Mouse (Mus musculus): Measurements from ENCODE around the gene Aldh3b3. TPM values are rescaled to one million over a fixed set of nuclear protein-coding genes. Genes with fewer than 3 reads are reported as not detected.

Gene Aldh3b3
- polyA plus RNA-seq, 1 experiment: not detected

- H3K27me3 ChIP-seq (ENCODE audit: control insufficient read depth, insufficient read depth, low read length, poor library complexity, severe bottlenecking): no peaks in the 10 kb centered on the region
Measured at GRCm38 (mm10) chr19:3991966-3992365, 33.5 kb downstream of the Aldh3b3 start.

GRCm38 (mm10) chr19:3992416-3992815, 34.0 kb downstream of the Aldh3b3 start, which contains the start of gene Tbx10:
Gene Tbx10 (plus strand): TSS chr19:3992752.
- Histone ChIP-seq H3K4me1 (ENCODE audit: control insufficient read depth, insufficient read depth, low read length) (no peaks in the 10 kb centered on the region), H3K9me3 (replicated peaks; ENCODE audit: control insufficient read depth, insufficient read depth, low read length, poor library complexity, severe bottlenecking) (no peaks in the 10 kb centered on the region), H3K27me3 (ENCODE audit: control insufficient read depth, insufficient read depth, low read length, poor library complexity, severe bottlenecking) (no peaks in the 10 kb centered on the region), H3K9ac (ENCODE audit: low read depth, poor library complexity, severe bottlenecking) (no peak within 1 kb of the TSS), H3K36me3 (ENCODE audit: control insufficient read depth, insufficient read depth, low read length, poor library complexity, severe bottlenecking) (no peaks in the 10 kb centered on the region), H3K27ac (ENCODE audit: insufficient read depth, low read length) (no peak within 1 kb of the TSS), H3K4me3 (ENCODE audit: low read depth, low read length) (no peak within 1 kb of the TSS)
- TF ChIP-seq EP300 (IDR thresholded peaks at IDR 0.05; ENCODE audit: insufficient read depth, low read depth, low read length): no peak
- no peak for TF ChIP-seq POLR2A (IDR thresholded peaks at IDR 0.05; ENCODE audit: insufficient read depth, low read length)
- no peak for TF ChIP-seq CTCF (IDR thresholded peaks at IDR 0.05; ENCODE audit: low read depth, low read length)

More at GRCm38 (mm10) chr19:3991966-3992365, 33.5 kb downstream of the Aldh3b3 start:
- Histone ChIP-seq H3K4me3 (ENCODE audit: low read depth, low read length) (no peak overlapping the region), H3K9ac (ENCODE audit: low read depth, poor library complexity, severe bottlenecking) (no peak overlapping the region), H3K27ac (ENCODE audit: insufficient read depth, low read length) (no peak overlapping the region), H3K36me3 (ENCODE audit: control insufficient read depth, insufficient read depth, low read length, poor library complexity, severe bottlenecking) (no peaks in the 10 kb centered on the region), H3K9me3 (replicated peaks; ENCODE audit: control insufficient read depth, insufficient read depth, low read length, poor library complexity, severe bottlenecking) (no peaks in the 10 kb centered on the region), H3K4me1 (ENCODE audit: control insufficient read depth, insufficient read depth, low read length) (no peaks in the 10 kb centered on the region)
- no peak for TF ChIP-seq CTCF (IDR thresholded peaks at IDR 0.05; ENCODE audit: low read depth, low read length)
- TF ChIP-seq EP300 (IDR thresholded peaks at IDR 0.05; ENCODE audit: insufficient read depth, low read depth, low read length): no peak
- no peak for TF ChIP-seq POLR2A (IDR thresholded peaks at IDR 0.05; ENCODE audit: insufficient read depth, low read length)

GRCm38 (mm10) chr19:3994932-3995331, 36.5 kb downstream of the Aldh3b3 start:
- Histone ChIP-seq H3K9me3 (replicated peaks; ENCODE audit: control insufficient read depth, insufficient read depth, low read length, poor library complexity, severe bottlenecking) (no peaks in the 10 kb centered on the region), H3K4me1 (ENCODE audit: control insufficient read depth, insufficient read depth, low read length) (no peaks in the 10 kb centered on the region), H3K36me3 (ENCODE audit: control insufficient read depth, insufficient read depth, low read length, poor library complexity, severe bottlenecking) (no peaks in the 10 kb centered on the region), H3K4me3 (ENCODE audit: low read depth, low read length) (no peak overlapping the region), H3K9ac (ENCODE audit: low read depth, poor library complexity, severe bottlenecking) (no peak overlapping the region), H3K27me3 (ENCODE audit: control insufficient read depth, insufficient read depth, low read length, poor library complexity, severe bottlenecking) (no peaks in the 10 kb centered on the region), H3K27ac (ENCODE audit: insufficient read depth, low read length) (no peak overlapping the region)
- no peak for TF ChIP-seq POLR2A (IDR thresholded peaks at IDR 0.05; ENCODE audit: insufficient read depth, low read length)
- no peak for TF ChIP-seq CTCF (IDR thresholded peaks at IDR 0.05; ENCODE audit: low read depth, low read length)
- TF ChIP-seq EP300 (IDR thresholded peaks at IDR 0.05; ENCODE audit: insufficient read depth, low read depth, low read length): no peak

- H3K27me3 ChIP-seq (ENCODE audit: control insufficient read depth, insufficient read depth, low read length, poor library complexity, severe bottlenecking): no peaks in the 10 kb centered on the region
- no peaks in the 10 kb centered on the region for H3K36me3 ChIP-seq (ENCODE audit: control insufficient read depth, insufficient read depth, low read length, poor library complexity, severe bottlenecking)
- TF ChIP-seq POLR2A (IDR thresholded peaks at IDR 0.05; ENCODE audit: insufficient read depth, low read length) (no peak), CTCF (IDR thresholded peaks at IDR 0.05; ENCODE audit: low read depth, low read length) (no peak), EP300 (IDR thresholded peaks at IDR 0.05; ENCODE audit: insufficient read depth, low read depth, low read length) (no peak)
- H3K9ac ChIP-seq (ENCODE audit: low read depth, poor library complexity, severe bottlenecking): no peak overlapping the region
- H3K4me1 ChIP-seq (ENCODE audit: control insufficient read depth, insufficient read depth, low read length): no peaks in the 10 kb centered on the region
- H3K9me3 ChIP-seq (replicated peaks; ENCODE audit: control insufficient read depth, insufficient read depth, low read length, poor library complexity, severe bottlenecking): no peaks in the 10 kb centered on the region
- H3K4me3 ChIP-seq (ENCODE audit: low read depth, low read length): no peak overlapping the region
- H3K27ac ChIP-seq (ENCODE audit: insufficient read depth, low read length): no peak overlapping the region
Measured at GRCm38 (mm10) chr19:3995505-3995904, 37.1 kb downstream of the Aldh3b3 start.

GRCm38 (mm10) chr19:3996106-3996505, 37.7 kb downstream of the Aldh3b3 start:
- H3K4me3 ChIP-seq (ENCODE audit: low read depth, low read length): no peak overlapping the region
- H3K9ac ChIP-seq (ENCODE audit: low read depth, poor library complexity, severe bottlenecking): no peak overlapping the region

GRCm38 (mm10) chr19:3996747-3997146, 38.3 kb downstream of the Aldh3b3 start:
- no peaks in the 10 kb centered on the region for H3K4me1 ChIP-seq (ENCODE audit: control insufficient read depth, insufficient read depth, low read length)
- no peak overlapping the region for H3K4me3 ChIP-seq (ENCODE audit: low read depth, low read length)
- no peaks in the 10 kb centered on the region for H3K36me3 ChIP-seq (ENCODE audit: control insufficient read depth, insufficient read depth, low read length, poor library complexity, severe bottlenecking)
- H3K27me3 ChIP-seq (ENCODE audit: control insufficient read depth, insufficient read depth, low read length, poor library complexity, severe bottlenecking): no peaks in the 10 kb centered on the region
- TF ChIP-seq CTCF (IDR thresholded peaks at IDR 0.05; ENCODE audit: low read depth, low read length) (no peak), EP300 (IDR thresholded peaks at IDR 0.05; ENCODE audit: insufficient read depth, low read depth, low read length) (no peak), POLR2A (IDR thresholded peaks at IDR 0.05; ENCODE audit: insufficient read depth, low read length) (no peak)
- H3K27ac ChIP-seq (ENCODE audit: insufficient read depth, low read length): no peak overlapping the region
- no peaks in the 10 kb centered on the region for H3K9me3 ChIP-seq (replicated peaks; ENCODE audit: control insufficient read depth, insufficient read depth, low read length, poor library complexity, severe bottlenecking)
- no peak overlapping the region for H3K9ac ChIP-seq (ENCODE audit: low read depth, poor library complexity, severe bottlenecking)

More at GRCm38 (mm10) chr19:3996106-3996505, 37.7 kb downstream of the Aldh3b3 start:
- Histone ChIP-seq H3K27me3 (ENCODE audit: control insufficient read depth, insufficient read depth, low read length, poor library complexity, severe bottlenecking) (no peaks in the 10 kb centered on the region), H3K9me3 (replicated peaks; ENCODE audit: control insufficient read depth, insufficient read depth, low read length, poor library complexity, severe bottlenecking) (no peaks in the 10 kb centered on the region), H3K27ac (ENCODE audit: insufficient read depth, low read length) (no peak overlapping the region), H3K36me3 (ENCODE audit: control insufficient read depth, insufficient read depth, low read length, poor library complexity, severe bottlenecking) (no peaks in the 10 kb centered on the region), H3K4me1 (ENCODE audit: control insufficient read depth, insufficient read depth, low read length) (no peaks in the 10 kb centered on the region)
- TF ChIP-seq POLR2A (IDR thresholded peaks at IDR 0.05; ENCODE audit: insufficient read depth, low read length): no peak
- no peak for TF ChIP-seq EP300 (IDR thresholded peaks at IDR 0.05; ENCODE audit: insufficient read depth, low read depth, low read length)
- no peak for TF ChIP-seq CTCF (IDR thresholded peaks at IDR 0.05; ENCODE audit: low read depth, low read length)
